Mouse (Mus musculus): ENCODE data around the gene Smpdl3b.

DNA sequence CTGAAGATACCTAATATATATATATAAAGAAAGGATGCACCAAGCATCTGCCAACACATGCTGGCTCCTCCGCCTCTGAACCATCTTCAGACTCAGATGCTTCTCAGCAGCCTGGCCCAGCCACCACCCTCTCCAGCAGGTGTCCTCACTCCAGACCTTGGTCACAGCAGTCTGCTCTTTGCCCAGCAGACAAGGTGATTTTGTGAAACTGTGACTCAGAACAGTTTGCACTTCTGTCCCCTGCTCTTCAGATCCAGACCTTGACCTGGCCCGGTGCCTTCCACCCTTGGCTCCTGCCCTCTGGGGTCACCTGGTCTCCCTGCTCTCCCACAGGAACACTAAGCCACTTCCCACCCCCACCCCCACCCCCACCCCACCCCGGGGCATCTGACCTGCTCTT, 21.2 kb downstream of the Smpdl3b start:
- no peak for TF ChIP-seq CTCF (IDR thresholded peaks at IDR 0.05; ENCODE audit: low read depth)
- no peak for TF ChIP-seq EP300 (IDR thresholded peaks at IDR 0.05; ENCODE audit: low read depth)

All from heart, postnatal 0 days (tissue).